Mouse (Mus musculus): ENCODE measurements at regions not wholly inside any gene's neighbourhood (a gene's known extent, or its start where the extent isn't known, plus 50 kb on each side); places are given as distances from the start of the nearest gene placed in this dataset.

DNA sequence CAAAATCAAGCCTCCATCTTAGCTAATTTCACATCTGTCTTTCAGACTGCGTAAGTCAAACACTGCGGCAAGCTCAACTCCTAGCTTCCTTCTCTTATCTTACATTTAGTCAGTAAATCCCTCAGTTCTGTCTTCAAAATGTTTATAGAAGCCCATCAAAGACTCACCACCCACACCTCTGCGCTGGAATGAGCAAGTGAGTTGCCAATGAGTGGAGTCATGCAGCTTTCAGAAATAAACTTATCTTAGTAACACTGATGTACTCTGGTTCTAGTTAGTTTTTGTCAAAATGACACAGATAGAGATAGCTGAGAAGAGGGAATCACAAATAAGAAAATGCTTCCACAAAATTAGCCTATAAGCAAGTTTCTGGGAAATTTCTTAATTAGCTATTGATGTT lies 280.7 kb upstream of the Prkd1 start:
- DNase-seq = no peak

DNA sequence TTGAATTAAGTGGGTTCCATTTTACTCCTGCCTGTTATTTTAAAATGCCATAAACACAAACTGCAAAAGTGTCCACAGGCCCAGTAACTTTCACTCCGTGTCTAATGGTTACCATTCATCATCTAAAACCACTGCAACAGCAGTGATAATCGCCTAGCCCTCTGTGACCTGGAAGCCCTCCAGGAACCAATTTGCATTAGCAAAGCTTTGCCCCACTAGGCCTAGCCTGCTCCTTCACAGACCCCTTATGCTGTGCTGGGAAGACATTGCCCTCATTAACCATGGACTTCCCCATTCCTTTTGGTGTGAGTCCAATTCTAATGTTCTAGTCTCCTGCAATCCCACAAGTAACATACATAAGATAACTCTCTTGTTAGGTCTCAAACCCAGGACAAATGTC lies 277.3 kb upstream of the Prkd1 start:
- DNase-seq = no peak

DNA sequence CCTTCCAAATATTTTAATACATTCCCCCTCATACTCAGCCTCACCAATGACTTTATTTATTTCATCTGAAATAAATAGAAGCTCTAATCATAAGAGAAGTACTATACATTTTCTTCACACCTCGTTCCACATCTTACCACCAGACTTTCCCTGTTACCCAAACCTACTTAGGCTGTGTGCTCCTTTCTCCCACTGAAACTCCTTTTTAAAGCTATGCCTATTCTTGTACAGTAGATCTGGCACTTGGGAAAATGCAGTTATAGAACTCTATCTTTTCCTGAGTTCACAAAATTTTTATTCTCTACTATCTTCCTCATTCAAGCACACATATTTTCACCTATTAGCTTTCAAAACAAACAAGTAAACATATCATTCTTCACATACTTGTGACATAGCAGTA lies 272.8 kb upstream of the Prkd1 start:
- DNase-seq = no peak

DNA sequence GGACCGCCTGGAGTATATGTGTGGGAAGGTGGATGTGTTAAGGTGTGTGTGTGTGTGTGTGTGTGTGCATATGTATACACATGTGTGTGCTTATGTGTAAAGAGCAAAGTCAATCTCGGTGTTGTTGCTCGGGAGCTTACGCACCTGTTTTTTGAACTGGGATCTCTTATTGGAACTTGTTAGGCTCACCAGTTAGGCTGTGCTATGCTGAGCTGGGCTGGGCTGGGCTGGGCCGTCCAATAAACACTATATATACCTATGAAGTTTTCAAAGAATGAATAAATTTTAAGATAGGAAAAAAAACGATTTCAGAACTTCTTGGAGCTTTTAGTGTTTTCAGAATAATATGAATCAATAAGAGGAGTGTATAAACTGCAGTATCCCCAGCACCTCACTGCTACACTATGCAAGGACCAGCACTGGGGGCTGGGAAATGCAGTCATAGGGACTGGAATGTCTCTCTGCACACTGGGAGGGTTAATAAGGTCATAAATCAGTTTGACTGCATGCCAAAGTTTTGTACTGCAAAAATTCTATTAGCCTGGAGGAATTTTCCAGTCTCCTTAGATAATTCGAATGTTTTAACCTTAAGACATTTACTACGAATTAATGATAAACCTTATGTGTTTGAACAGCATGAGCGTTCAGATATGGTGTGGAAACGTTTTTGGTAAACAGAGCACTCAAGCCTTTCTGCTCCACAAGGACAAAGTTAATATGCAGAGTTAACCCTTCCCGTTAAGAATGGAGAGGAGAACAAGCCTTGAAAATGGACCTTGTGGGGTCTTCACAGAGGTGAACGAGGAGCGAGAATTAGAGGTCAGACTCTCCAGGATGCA lies 250.9 kb upstream of the Prkd1 start:
- DNase-seq = peak; percentile 62

DNA sequence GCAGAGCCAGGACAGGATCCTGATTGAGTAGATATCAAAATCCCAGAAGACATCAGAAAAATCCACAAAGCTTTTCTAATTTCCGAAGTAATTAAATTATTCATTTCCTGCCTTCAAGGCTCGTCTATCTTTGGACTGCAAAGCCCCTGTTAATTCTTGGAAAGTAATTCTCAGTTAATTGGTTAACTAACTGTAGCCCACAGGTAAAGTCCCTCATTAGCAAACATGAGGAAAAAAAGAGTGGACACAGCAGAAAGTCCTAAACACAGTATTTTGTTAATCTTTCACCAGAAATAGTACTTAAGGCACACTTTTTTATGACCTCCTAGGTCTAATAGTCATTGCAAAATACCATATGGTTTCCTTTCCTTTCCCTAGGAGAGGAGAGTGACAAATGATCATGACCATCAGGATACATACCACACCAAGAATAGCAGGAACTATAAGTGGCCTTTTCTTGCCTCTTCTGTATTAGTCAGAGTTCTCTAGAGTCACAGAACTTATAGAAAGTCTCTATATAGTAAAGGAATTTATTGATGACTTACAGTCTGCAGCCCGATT lies 248.8 kb upstream of the Prkd1 start:
- DNase-seq = peak; percentile 60

DNA sequence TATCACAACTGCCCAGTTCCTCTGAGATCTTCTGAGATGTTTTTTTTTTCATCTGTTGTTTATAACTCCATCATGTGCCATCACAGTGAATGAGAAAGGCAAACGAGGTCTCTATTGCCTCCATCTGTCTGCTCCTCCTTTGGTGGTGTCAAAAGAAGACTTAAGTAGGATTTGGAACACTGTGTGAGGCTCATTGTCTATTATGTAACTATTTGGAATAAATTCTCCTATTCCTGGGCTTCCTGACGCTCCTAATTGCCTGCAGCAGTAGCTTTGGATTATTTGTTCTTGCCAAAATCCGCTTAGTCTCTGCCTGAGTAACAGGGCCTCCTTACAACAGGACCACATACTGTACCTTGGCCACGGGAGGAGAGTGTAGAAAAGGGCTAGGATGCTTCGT lies 244.7 kb upstream of the Prkd1 start:
- no peak for DNase-seq

DNA sequence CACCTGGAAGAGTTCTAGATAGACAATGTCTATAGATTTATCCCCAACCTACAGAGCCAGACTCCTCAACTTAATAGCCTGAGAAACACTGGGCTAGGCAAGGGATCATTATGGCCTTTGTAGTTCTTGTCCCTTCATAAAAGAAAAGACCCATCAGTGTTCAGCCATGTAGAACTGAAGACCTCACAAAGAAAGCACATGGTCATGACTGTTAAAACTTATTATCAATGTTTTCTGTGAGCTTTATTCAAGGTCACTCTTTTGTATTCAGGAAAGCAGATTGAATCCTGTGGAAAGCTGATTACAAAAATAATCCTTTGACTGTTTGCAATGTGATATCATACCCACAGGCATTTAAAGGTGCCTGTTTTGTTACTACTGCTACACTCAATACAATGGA lies 226.9 kb upstream of the Prkd1 start:
- DNase-seq = no peak

DNA sequence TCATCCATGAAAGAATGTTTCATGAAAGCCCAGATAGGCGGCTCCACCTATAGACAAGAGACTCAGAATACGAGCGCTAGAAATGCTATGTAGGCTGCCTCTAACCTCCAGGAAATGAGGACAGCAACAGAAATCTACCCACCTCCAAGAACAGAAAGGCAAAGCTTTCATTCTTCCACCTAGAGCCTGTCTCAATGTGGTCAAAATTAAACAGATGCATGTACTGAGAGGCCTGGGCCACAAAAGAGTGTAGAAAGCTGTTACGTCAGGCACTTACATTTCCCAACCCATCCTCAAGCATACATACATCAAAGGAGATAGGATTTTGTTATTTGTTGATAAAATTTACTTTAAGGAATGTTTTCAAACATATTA lies 225.1 kb upstream of the Prkd1 start:
- no peak for DNase-seq

DNA sequence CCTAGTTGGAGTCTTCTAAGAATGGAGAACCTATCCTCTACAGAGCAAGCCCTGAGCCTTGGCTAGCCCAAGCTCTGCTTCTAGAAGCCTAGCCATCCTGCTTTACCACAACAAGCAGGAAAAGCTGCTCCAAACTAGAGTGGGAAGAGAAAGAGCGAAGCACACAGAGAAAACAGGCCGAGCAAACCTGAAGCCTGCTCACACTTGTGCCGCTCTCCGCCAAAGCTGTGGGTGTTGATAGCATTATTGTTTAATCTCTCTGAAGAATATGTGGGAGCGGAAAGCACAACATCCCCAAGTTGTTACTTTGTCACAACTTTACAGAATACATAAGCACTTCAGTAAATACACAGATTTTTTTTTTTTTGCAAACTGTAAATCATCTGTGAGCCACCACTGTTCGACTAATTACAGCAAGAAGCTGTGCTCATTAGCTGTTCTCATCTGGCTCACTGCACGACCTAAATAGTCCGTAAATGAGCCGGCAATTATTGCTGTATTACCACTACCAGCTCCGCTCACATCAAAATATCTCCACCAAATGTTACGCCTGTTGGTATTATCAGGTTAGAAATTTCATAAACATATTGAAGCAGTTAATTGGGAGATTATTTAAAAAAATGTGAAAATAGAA lies 224.6 kb upstream of the Prkd1 start:
- DNase-seq = no peak

DNA sequence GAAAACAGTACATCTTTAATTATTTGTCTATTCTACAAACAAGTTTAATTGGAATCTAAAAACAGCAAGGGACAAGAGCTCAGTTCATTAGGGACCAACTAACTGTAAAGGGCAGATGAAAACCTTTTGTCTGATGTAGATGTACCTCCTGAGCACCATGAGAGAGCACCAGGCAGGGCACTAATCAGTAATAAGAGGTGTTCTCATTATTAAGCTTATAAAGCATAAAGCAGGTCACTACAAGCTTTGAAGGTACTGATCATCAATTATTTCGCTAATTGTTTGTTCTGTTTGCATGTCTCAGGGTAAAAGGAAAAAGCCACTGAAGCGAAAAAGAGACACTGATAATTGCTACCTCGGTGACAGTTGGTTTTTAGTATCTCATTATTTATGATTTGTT lies 202.7 kb upstream of the Prkd1 start:
- no peak for DNase-seq

DNA sequence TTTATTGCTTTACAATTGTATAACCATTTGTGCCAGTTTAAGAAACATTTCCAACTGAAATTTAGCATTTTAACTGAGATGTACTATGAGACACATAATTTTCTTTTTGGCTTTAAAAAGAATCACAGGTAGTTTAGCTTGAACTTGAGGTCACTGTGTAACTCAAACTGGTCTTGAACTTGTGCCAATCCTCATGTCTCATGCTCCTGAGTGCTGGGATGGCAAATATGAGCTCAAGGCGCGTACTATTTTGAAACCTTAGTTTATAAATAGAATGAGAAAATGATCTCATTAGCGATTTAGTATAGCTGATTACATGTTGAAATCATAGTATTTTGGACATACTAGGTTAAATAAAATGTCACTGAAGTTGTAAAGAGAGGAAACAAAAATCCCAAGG lies 199.1 kb upstream of the Prkd1 start:
- peak; percentile 8 for DNase-seq

DNA sequence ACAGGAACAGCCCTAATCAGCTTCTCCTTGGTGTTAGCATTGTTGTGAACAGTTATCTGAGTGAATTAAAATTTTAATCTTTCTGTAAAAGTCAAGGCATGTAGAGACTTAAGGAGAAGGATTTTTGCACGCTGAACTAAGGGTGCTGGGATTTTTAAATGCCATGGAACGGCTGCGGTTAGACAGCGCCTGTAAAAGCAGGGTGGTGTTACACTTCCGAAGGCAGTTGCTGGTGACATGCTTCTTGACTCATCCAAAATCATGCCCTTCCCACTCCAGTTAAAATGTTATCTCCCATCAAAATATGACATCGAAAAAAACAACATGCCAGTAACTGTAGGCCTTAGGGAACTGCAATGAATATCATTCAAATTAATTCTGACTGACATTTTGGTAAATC lies 193.8 kb upstream of the Prkd1 start:
- no peak for DNase-seq

DNA sequence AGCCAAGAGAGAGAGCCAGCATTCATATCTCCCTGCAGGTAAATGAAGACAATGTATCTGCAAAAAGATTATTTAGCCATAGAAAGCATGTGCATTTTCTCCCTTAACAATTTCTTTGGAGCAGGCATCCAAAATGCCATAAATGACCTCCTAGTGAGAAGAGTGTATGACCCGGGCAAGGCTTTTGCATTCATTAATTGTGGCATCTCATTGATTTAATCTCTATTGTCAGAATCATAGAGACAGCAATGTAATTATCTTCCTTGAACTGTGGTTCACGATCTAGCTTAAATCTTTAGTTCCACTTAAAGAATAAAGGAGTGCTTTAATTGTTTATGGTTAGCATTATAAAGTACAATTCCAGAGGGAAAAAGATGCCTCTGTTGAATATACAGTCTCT lies 190.5 kb upstream of the Prkd1 start:
- no peak for DNase-seq

DNA sequence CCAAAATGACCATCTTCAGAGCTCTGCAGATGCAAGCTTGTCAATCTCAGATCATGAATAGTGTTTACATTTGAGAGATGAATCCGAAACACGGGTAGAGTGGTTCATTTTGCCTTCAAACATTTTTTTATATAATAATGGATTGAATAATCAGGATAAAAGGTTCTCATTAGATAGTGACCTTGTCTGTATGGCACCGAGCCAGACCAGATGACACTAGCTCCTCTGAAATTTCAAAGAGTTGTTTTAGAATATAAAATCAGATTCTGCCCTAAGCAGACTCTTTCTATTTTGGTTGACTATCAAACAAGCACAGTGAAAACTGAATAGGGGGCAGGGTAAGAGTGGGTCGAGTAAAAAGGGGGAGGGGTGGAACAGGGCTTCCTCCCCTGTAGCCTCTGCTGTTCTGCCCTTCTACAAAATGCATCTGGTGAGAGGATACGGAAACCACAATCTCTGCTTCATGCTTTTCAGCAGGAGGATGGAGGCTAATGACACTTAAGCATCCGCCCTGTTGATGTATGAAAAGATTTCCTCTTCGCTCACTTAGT lies 159.9 kb upstream of the Prkd1 start:
- no peak for DNase-seq

DNA sequence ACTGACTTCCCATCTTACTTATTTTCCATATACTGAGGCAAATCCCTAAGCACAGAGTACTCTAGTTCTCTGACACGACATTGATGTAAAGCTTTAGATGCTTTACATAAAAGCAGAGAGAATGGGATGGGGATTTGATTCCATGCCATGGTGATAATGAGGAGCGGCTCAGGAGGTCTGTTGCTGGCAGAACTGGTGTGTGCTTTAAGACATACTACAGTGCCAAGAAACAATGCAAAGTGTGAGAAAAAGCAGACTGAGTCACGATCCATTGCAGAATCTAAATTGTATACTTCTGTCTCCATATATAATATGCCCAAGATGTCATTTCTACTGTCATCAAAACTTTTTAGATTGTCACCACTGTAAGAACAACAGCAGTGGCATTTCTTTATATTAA lies 155.5 kb upstream of the Prkd1 start:
- DNase-seq = no peak

DNA sequence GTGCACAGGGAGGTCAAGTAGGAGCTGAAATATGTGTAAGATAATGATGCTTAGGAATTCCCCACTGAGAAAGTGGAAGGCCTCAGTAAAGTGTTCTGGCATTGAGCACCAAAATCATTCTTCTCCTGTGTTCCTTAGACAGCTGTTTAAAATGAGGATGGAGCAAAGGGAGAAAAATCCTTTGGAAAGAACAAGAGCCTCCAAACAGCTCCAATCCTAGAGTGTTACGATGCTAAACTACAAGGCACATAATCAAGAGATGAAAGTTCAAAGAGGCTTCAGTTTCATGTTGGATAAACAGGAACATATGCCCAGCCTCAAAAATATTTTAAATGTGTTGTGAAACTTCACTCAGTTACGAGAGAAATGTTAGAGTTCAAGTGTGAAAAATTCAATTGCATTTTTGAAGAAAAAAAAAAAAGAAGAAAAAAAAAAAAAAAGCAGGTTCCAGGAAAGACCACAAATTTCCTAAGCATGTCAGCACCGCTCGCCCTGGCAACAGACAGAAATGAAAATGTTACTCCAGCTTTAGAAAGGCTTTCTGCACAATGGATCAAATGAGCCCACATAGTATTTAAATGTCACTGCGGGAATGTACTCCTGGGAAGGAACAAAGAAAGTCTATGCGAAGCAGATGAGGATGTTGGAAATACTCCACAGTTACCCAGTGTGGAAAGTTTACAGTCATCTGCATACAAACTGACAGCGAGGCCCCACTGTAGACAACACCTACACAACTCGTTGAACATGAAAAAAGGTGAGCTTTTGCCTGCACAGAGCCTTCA lies 116.5 kb upstream of the Prkd1 start:
- no peak for DNase-seq

DNA sequence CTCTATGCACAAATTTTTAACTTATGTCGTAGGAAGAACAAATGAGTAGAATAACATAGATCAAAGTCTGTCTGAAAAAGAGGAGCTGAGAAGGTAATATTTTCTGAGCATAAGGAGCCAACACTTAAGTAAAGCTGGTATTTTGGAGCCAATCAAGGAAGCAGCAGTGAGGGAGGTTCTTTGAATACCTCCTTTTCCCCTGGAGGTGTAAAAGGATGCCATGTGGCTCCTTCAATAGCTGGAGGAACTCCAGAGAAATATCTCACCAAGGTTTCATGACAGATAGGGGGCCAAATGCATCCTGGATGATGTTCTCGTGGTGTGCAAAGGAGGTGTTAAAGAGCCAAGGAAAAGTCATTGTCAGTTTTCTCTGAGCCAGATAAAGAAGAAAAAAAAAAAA lies 115.6 kb upstream of the Prkd1 start:
- no peak for DNase-seq

DNA sequence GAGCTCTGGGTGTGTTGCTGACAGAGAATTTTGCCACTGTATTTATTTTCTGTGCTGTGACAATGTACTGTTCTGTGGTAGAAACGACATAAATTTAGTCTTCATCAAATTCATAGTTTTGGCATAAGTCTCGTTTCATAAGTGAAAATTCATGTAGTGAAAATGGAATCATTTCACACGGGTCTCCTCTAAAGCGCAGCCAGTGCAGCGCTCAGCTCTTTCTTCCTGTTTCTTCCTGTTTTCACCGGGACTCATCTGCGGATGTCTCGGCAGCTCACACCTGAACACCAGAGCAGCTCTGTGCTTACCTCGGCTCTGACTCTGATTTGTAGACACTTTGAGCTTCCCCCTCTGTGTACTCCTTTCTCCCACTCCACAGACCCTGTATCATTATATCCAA lies 85.2 kb upstream of the Prkd1 start:
- no peak for DNase-seq

DNA sequence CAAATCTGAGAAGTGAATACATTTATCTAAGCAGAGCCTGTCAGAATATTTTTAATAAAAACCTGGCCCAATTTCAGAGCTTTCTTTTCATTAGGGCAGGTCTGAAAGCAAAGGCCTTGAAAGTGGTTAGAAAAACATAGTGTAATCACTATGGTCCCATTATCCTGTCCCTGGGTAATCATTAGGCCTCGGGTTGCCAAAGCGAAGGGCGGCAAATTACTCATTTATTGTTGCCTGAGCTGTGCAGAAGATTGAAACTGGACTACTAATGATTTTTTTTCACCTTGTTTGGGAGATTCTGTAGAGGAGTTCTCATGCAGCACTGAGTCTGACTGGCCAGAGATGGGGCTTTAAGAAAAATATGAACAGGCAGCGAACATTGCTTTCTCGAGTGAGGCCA lies 63.7 kb upstream of the Prkd1 start:
- no peak for DNase-seq

DNA sequence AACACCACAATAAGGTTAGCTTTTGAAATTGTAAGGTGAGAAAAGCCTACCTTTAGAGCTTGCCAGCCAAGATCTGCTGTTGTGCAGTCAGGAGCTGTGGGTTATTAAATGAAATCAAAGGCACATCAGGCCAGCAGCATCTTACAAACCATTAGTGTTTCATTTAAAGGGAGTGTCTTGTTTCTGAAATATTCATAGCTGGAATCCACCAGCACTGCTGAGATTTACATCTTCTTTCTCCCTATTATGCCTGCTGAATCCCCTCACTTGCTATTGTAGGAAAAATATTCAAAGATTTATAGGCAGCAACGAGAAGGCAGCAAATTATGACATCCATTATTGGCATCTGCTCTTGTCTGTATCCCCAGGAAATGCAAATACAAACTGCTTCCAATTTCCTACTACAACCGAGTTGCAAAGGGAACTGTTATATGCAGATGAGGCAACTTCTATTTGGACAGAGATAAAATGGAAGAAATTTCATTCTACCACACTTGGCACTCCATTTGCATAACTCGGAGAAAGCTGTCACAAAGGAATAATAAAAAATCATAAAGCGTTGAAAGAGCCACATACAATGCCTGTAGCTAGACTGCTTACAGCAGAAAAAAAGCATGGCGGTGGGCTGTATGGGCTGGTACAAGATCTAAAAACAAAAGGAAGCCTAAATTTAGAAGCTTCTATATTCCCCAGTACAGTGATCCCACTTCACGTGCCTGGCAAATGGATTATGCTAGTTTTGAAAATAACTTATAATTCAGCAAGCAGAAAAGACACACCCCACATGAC lies 60.3 kb upstream of the Prkd1 start:
- no peak for DNase-seq

DNA sequence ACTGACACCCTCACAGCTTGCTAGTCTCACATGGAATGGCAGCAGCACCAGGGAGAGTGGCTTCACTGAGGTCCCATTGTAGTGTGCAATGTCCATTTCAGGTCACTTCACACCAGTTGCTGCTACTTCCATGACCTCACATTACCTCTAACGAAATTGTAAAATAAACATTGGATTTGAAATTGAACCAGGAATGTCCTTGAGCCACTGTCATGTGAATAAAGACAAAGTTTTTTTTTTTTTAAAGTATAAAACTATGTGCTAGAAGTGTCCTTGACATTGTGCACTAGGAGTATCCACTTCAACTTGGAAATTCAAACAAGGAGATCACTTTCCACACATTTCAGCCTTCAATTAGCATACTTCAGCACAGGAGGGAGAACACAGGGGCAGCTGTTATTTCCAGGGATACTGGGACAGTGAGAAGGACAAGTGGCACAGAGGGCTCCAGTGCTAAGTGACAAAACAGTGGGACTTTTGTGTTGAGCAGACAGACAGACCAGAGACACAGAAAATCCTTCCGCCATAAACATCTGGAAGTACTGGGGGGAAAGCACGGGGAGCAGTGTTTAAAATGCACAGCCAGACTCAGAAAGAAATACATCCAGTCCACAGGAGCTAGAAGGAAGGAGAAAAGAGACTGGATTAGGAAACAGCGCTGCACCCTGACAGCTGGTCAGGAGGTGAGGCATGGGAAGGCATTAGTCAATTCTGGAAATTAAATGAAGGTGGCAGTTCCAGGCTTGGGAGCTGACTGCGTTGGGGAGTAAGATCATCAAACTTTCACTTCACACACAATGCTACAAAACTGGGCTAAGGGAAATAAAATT lies 49.9 kb upstream of the Prkd1 start:
- no peak for DNase-seq
